Mouse (Mus musculus): Measurements from ENCODE around the gene Ssxb10.
"Not testable (repeated sequence)": the region's sequence is repeated elsewhere in the genome, so short reads cannot be mapped to it uniquely, and the experiment has no call there.

DNA sequence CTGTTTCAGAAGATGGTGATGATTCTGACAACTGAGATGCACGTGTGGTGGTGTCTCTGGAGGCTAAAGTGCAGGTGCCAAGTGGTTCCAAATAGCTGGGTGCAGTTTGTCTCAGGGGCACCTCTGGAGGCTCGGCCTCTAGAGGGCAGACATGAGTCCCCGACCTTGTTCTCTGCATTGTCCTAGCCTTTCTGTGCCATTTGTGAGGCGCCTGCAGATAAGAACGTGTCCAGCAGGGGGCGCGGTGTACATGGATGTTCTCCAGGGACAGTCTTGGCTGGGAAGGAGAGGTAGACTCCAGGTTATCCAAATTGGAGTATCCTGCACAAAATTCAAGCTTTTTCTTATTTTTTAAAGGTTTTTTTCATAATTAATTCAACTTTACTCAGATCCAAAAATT is 12.3 kb upstream of the Ssxb10 start:
- TF ChIP-seq CTCF (IDR thresholded peaks at IDR 0.05; ENCODE audit: extremely low read depth, insufficient read depth, insufficient read length, insufficient replicate concordance) = peak; percentile 5; the same call in 1 of the 2 replicates
- not testable (repeated sequence) for TF ChIP-seq POLR2A (IDR thresholded peaks at IDR 0.05; ENCODE audit: low read depth, low read length)

All from spleen, adult 2 months (tissue).